Mouse (Mus musculus): ENCODE measurements around the gene Cacna2d3.

Gene Cacna2d3

GRCm38 (mm10) chr14:29243516-29243915 is 478.1 kb downstream of the Cacna2d3 start:
- DNase-seq (ENCODE audit: low spot score), result no peak

GRCm38 (mm10) chr14:29238446-29238845 is 483.2 kb downstream of the Cacna2d3 start:
- no peak for DNase-seq (ENCODE audit: low spot score)

- no peak for DNase-seq (ENCODE audit: low spot score)
Measured at GRCm38 (mm10) chr14:29228976-29229716, 492.5 kb downstream of the Cacna2d3 start.

GRCm38 (mm10) chr14:29228471-29228870 is 493.2 kb downstream of the Cacna2d3 start:
- no peak for DNase-seq (ENCODE audit: low spot score)

GRCm38 (mm10) chr14:29227959-29228358 is 493.7 kb downstream of the Cacna2d3 start:
- no peak for DNase-seq (ENCODE audit: low spot score)

- DNase-seq (ENCODE audit: low spot score), result no peak
Measured at GRCm38 (mm10) chr14:29225754-29226365, 495.8 kb downstream of the Cacna2d3 start.

- no peak for DNase-seq (ENCODE audit: low spot score)
Measured at GRCm38 (mm10) chr14:29223012-29223411, 498.7 kb downstream of the Cacna2d3 start.

- DNase-seq (ENCODE audit: low spot score), result no peak
Measured at GRCm38 (mm10) chr14:29222191-29222882, 499.3 kb downstream of the Cacna2d3 start.

GRCm38 (mm10) chr14:29216106-29216505 is 505.6 kb downstream of the Cacna2d3 start:
- DNase-seq (ENCODE audit: low spot score), result no peak

- no peak for DNase-seq (ENCODE audit: low spot score)
Measured at GRCm38 (mm10) chr14:29204967-29205268, 516.7 kb downstream of the Cacna2d3 start.

GRCm38 (mm10) chr14:29204236-29204966 is 517.3 kb downstream of the Cacna2d3 start:
- no peak for DNase-seq (ENCODE audit: low spot score)

- no peak for DNase-seq (ENCODE audit: low spot score)
Measured at GRCm38 (mm10) chr14:29196171-29196570, 525.5 kb downstream of the Cacna2d3 start.

- no peak for DNase-seq (ENCODE audit: low spot score)
Measured at GRCm38 (mm10) chr14:29191426-29191825, 530.2 kb downstream of the Cacna2d3 start.

- DNase-seq (ENCODE audit: low spot score), result no peak
Measured at GRCm38 (mm10) chr14:29183730-29184129, 537.9 kb downstream of the Cacna2d3 start.

GRCm38 (mm10) chr14:29179397-29179888 is 542.2 kb downstream of the Cacna2d3 start:
- DNase-seq (ENCODE audit: low spot score), result no peak

GRCm38 (mm10) chr14:29178695-29179396 is 542.8 kb downstream of the Cacna2d3 start:
- DNase-seq (ENCODE audit: low spot score), result no peak

- DNase-seq (ENCODE audit: low spot score), result no peak
Measured at GRCm38 (mm10) chr14:29174762-29175161, 546.9 kb downstream of the Cacna2d3 start.

- no peak for DNase-seq (ENCODE audit: low spot score)
Measured at GRCm38 (mm10) chr14:29172207-29172606, 549.5 kb downstream of the Cacna2d3 start.

- no peak for DNase-seq (ENCODE audit: low spot score)
Measured at GRCm38 (mm10) chr14:29164653-29165030, 557.0 kb downstream of the Cacna2d3 start.

GRCm38 (mm10) chr14:29163998-29164652 is 557.5 kb downstream of the Cacna2d3 start:
- DNase-seq (ENCODE audit: low spot score), result no peak

- DNase-seq (ENCODE audit: low spot score), result no peak
Measured at GRCm38 (mm10) chr14:29159803-29160202, 561.9 kb downstream of the Cacna2d3 start.
